Mouse (Mus musculus) gastrocnemius, adult 2 months (tissue): ENCODE measurements around the gene Nexn. TPM values are rescaled to one million over a fixed set of nuclear protein-coding genes. Genes with fewer than 3 reads are reported as not detected.
"Not testable (repeated sequence)": the region's sequence is repeated elsewhere in the genome, so short reads cannot be mapped to it uniquely, and the experiment has no call there.

Experiments
- DNase-seq: peaks from one replicate; pipeline ENCODE4 v3.0.0; 2022
- H3K27ac ChIP-seq: fragments of 200-600 bp; 2 replicates; pipeline ENCODE4 v1.8.1; 2022; ENCODE audit warnings: mild to moderate bottlenecking
- H3K4me3 ChIP-seq: fragments of 200-600 bp; 2 replicates; pipeline ENCODE4 v1.8.1; 2022; ENCODE audit warnings: mild to moderate bottlenecking, moderate library complexity
- CTCF ChIP-seq: fragments of 200-600 bp; IDR thresholded peaks from 2 replicates; pipeline ENCODE4 v1.8.1; 2022; ENCODE audit warnings: antibody characterized with exemption, mild to moderate bottlenecking, moderate library complexity
- intact Hi-C: fragments of 180-260 bp; cut with DNase I; formaldehyde crosslinking; loops from one replicate; pipeline ENCODE4 v1.15.1; 2025
- long read RNA-seq, 2 experiments: library from polyadenylated mRNA; stranded (forward); transcript quantifications; one replicate each; pipeline ENCODE4 v2.0.0; 2021
- total RNA-seq, 2 experiments: library from RNA; stranded (reverse); gene quantifications; 2 replicates each; pipeline ENCODE4 v1.2.3; 2021

Gene Nexn
- 100 to 1,000 TPM; 349 to 495 TPM for total RNA-seq
- long read RNA-seq, experiment 1, partial matches to known transcripts = 243 of 738 reads
- long read RNA-seq, experiment 1, other reads (novel, unspliced or antisense) = 493 of 738 reads
- long read RNA-seq, experiment 2, partial matches to known transcripts = 146 of 529 reads
- long read RNA-seq, experiment 2, other reads (novel, unspliced or antisense) = 382 of 529 reads

GRCm38 (mm10) chr3:152266036-152266421 lies at the start of gene Nexn:
Gene Nexn (minus strand): TSS chr3:152266350.
- no peak for TF ChIP-seq CTCF
- Histone ChIP-seq H3K27ac (peak within 1 kb of the TSS; percentile 96), H3K4me3 (peak within 1 kb of the TSS; percentile 94)
- no peak for DNase-seq
- intact Hi-C loops = no loop called here

- no peak; the same call in 1 of the 2 replicates for TF ChIP-seq CTCF
- Histone ChIP-seq H3K27ac (peak overlapping the region; percentile 73), H3K4me3 (no peak overlapping the region)
- peak; percentile 91 for DNase-seq
- intact Hi-C loops = loop anchor here (1.0 to 10.0 kb wide), 2 partner anchors 56 to 201 kb away; no protein-coding TSS in a partner anchor
Observed at GRCm38 (mm10) chr3:152315613-152316012, 49.5 kb upstream of the Nexn start.

- H3K4me3 ChIP-seq, DNase-seq, H3K27ac ChIP-seq: not testable (repeated sequence)
- intact Hi-C loops = loop anchor here (1.0 to 10.0 kb wide), 2 partner anchors 55 to 200 kb away; no protein-coding TSS in a partner anchor
Observed at GRCm38 (mm10) chr3:152314666-152315065, 48.5 kb upstream of the Nexn start.

GRCm38 (mm10) chr3:152309250-152309645 lies 43.1 kb upstream of the Nexn start:
- DNase-seq = no peak
- TF ChIP-seq CTCF = no peak
- Histone ChIP-seq H3K4me3 (no peak overlapping the region), H3K27ac (peak overlapping the region; percentile 96)
- intact Hi-C loops = no loop called here

GRCm38 (mm10) chr3:152308485-152309249 lies 42.5 kb upstream of the Nexn start:
- peak; percentile 47 for DNase-seq
- intact Hi-C loops = loop anchor here (1.0 kb wide), 1 partner anchor 43 kb away; no protein-coding TSS in a partner anchor
- H3K27ac ChIP-seq = peak overlapping the region; percentile 96
- no peak overlapping the region for H3K4me3 ChIP-seq
- peak; percentile 10; the same call in 1 of the 2 replicates for TF ChIP-seq CTCF

- peak; percentile 77 for DNase-seq
- intact Hi-C loops = no loop called here
- no peak for TF ChIP-seq CTCF
- Histone ChIP-seq H3K27ac (peak overlapping the region; percentile 96), H3K4me3 (peak overlapping the region; percentile 21; the same call in 1 of the 2 replicates)
Observed at GRCm38 (mm10) chr3:152305971-152306370, 39.8 kb upstream of the Nexn start.

GRCm38 (mm10) chr3:152305080-152305479 lies 38.9 kb upstream of the Nexn start:
- H3K27ac ChIP-seq = peak overlapping the region; percentile 96
- TF ChIP-seq CTCF = no peak
- intact Hi-C loops = no loop called here
- no peak overlapping the region; the same call in 1 of the 2 replicates for H3K4me3 ChIP-seq
- DNase-seq = peak; percentile 80

GRCm38 (mm10) chr3:152304093-152304815 lies 38.1 kb upstream of the Nexn start:
- Histone ChIP-seq H3K4me3 (peak overlapping the region; percentile 23; the same call in 1 of the 2 replicates), H3K27ac (peak overlapping the region; percentile 96)
- DNase-seq = peak; percentile 83
- intact Hi-C loops = no loop called here
- TF ChIP-seq CTCF = no peak

GRCm38 (mm10) chr3:152302991-152303390 lies 36.8 kb upstream of the Nexn start:
- H3K27ac ChIP-seq = peak overlapping the region; percentile 96
- H3K4me3 ChIP-seq = no peak overlapping the region
- intact Hi-C loops = loop anchor here (2.0 kb wide), 1 partner anchor 14 kb away; no protein-coding TSS in a partner anchor
- DNase-seq = no peak
- TF ChIP-seq CTCF = no peak

GRCm38 (mm10) chr3:152300376-152301337 lies 34.5 kb upstream of the Nexn start:
- intact Hi-C loops = no loop called here
- Histone ChIP-seq H3K27ac (no peak overlapping the region), H3K4me3 (no peak overlapping the region)
- DNase-seq = no peak
- peak; percentile 35; the same call in 1 of the 2 replicates for TF ChIP-seq CTCF

- no peak for DNase-seq
- Histone ChIP-seq H3K4me3 (no peak overlapping the region), H3K27ac (no peak overlapping the region)
- no peak for TF ChIP-seq CTCF
- intact Hi-C loops = no loop called here
Observed at GRCm38 (mm10) chr3:152295896-152296295, 29.7 kb upstream of the Nexn start.
